Mouse (Mus musculus) kidney, embryonic 14.5 days (tissue): Measurements from ENCODE around the gene Itga5. TPM values are rescaled to one million over a fixed set of nuclear protein-coding genes. Genes with fewer than 3 reads are reported as not detected.
A peak's percentile ranks its signal among the peaks of the same experiment; 100 is the strongest.

Experiments used
- ATAC-seq: fragments of 200-750 bp; cut with Nextera tagmentation; 2 replicates; pipeline ENCODE4 v1.8.0; 2017; ENCODE audit warnings: moderate number of reproducible peaks, mild to moderate bottlenecking, moderate TSS enrichment, moderate library complexity; ENCODE audit not compliant: low FRiP score, low TSS enrichment
- H3K27ac ChIP-seq: fragments of 300-500 bp; sonication (generic); 2 replicates; pipeline ENCODE4 v1.5.1; 2014; ENCODE audit warnings: low read depth, mild to moderate bottlenecking, low read length, moderate library complexity, mixed read lengths
- H3K27me3 ChIP-seq: fragments of 300-500 bp; sonication (generic); 2 replicates; pipeline ENCODE4 v1.6.1; 2014; ENCODE audit warnings: mild to moderate bottlenecking, low read length; ENCODE audit not compliant: control insufficient read depth, insufficient read depth
- H3K36me3 ChIP-seq: fragments of 300-500 bp; sonication (generic); 2 replicates; pipeline ENCODE4 v1.6.1; 2014; ENCODE audit warnings: low read length, mixed read lengths; ENCODE audit not compliant: control insufficient read depth, insufficient read depth
- H3K4me1 ChIP-seq: fragments of 300-500 bp; sonication (generic); 2 replicates; pipeline ENCODE4 v1.6.1; 2014; ENCODE audit warnings: low read length, mixed read lengths; ENCODE audit not compliant: control insufficient read depth, insufficient read depth
- H3K4me2 ChIP-seq: fragments of 300-500 bp; sonication (generic); replicated peaks from 2 replicates; pipeline ENCODE4 v1.6.1; 2014; ENCODE audit warnings: low read depth, mild to moderate bottlenecking, low read length
- H3K4me3 ChIP-seq: fragments of 300-500 bp; sonication (generic); 2 replicates; pipeline ENCODE4 v1.5.1; 2014; ENCODE audit warnings: mild to moderate bottlenecking, low read length
- H3K9ac ChIP-seq: fragments of 300-500 bp; sonication (generic); 2 replicates; pipeline ENCODE4 v1.6.1; 2014; ENCODE audit warnings: low read depth, mild to moderate bottlenecking, low read length, moderate library complexity
- H3K9me3 ChIP-seq: fragments of 300-500 bp; sonication (generic); 2 replicates; pipeline ENCODE4 v1.6.1; 2016; ENCODE audit warnings: low read length; ENCODE audit not compliant: control insufficient read depth
- WGBS: fragments of 180-500 bp; shearing (Covaris S2); extraction: QIAGEN DNeasy Blood & Tissue Kit; methylation state at CpG from one replicate; pipeline ENCODE4 v1.1.7; 2014; 5-methylcytosine and 5-hydroxymethylcytosine counted together
- microRNA-seq: library from miRNA; unstranded; fragments of <30 nt; microRNA quantifications from one replicate; pipeline ENCODE4, GENCODE M21; 2016
- polyA plus RNA-seq: library from polyadenylated mRNA; unstranded; fragments of >200 nt; fragmentation: Nextera tagmentation; extraction: Ambion mirVana; gene quantifications from 2 replicates; pipeline ENCODE4 v1.2.1, GENCODE M21; 2014

The Itga5 gene
- polyA plus RNA-seq, 1 experiment from 2014 or later, result 37.4 TPM

DNA sequence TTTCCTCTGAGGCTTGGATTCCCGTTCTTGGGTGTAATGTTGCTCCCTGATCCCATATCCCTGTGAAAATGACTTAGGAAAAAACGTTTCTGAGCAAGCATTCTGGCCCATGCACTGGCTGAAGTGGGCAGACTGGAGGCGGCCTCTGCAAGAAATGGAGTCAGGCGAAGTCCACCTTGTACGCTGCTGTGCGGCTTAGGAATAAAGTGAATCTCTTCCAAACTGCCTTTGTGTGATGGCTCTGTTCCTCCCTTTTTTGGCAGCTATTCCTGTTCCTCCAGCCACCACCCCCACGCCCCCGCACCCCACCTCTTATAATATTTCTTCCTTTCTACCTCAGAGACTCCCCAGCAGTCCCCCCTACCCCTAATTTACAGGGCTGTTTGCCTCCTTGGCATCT, 66.9 kb downstream of the Itga5 start:
- ATAC-seq, result peak; percentile 2; the same call in 1 of the 2 replicates

DNA sequence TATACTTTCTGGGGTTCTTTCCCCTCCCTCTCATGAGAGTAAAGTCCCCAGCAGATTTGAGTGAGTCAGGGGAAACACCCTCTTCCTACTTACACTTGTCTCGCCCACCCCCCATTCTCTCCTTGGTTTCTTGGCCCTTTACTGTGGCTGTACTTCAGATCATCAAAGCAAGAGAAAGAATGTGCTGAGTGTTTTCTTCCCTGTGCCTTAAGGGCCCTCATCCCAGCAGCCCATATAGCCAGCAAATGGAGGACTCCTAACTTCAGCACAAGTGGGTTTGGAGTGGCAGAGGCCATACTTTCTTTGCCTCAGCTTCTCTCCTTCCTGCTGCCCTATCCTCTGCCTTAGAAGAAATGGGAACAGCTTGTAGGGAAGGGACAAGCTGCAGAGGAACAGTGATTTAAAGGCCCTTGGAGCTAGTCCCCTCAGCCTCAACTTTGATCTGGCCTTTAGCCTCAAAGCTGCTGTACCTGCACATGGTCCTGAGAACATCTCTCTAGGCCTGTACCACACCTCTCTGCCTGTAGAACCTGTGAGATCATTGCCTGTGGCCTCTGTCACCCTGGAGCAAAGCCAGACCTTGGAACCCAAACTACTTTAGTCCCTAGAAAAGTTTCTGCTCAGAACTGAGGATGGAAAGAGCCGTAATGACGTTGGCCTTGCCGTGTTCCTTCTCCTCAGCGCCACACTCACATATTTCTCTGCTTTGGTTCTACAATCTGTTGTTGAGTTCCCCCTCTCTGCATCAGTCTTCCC, 67.5 kb downstream of the Itga5 start:
- Histone ChIP-seq H3K9me3 (no peaks in the 10 kb centered on the region), H3K4me2 (no peak overlapping the region; the same call in 1 of the 2 replicates), H3K27me3 (no peaks in the 10 kb centered on the region), H3K9ac (no peak overlapping the region), H3K4me1 (peaks cover 79% of the 10 kb centered on the region), H3K27ac (peak overlapping the region; percentile 98), H3K4me3 (no peak overlapping the region), H3K36me3 (peaks cover 20% of the 10 kb centered on the region)
- 61% methylated on average over 5 of the region's 5 CpGs for WGBS
- ATAC-seq, result no peak

More for the DNA sequence above, 66.9 kb downstream of the Itga5 start:
- Histone ChIP-seq H3K36me3 (peaks cover 20% of the 10 kb centered on the region), H3K9ac (peak overlapping the region; percentile 23; the same call in 1 of the 2 replicates), H3K27me3 (no peaks in the 10 kb centered on the region), H3K9me3 (no peaks in the 10 kb centered on the region), H3K4me3 (no peak overlapping the region; the same call in 1 of the 2 replicates), H3K4me2 (peak overlapping the region; percentile 30), H3K4me1 (peaks cover 83% of the 10 kb centered on the region), H3K27ac (peak overlapping the region; percentile 98)
- 19% methylated on average over 8 of the region's 8 CpGs for WGBS

DNA sequence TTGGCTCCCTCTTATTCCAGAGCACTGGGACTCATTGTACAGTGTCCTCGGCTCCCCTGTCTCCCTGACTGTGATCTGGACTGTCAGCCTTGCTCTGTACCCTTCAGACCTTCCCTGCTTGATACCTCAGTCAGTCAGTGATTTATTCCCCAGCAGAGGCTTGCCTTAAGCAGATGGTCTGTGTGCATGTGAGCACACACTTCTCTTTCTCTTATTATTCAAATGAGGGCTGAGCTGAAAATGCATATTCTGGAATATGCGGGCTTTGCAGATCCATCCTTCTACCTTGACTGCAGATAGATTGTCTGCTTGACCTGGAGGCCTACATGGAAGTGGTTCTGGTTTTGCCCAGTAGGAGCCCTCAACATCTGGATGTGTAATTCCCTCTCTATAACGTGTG, 68.5 kb downstream of the Itga5 start:
- 66% methylated on average over 3 of the region's 3 CpGs for WGBS
- ATAC-seq, result no peak
- Histone ChIP-seq H3K4me1 (peaks cover 69% of the 10 kb centered on the region), H3K4me3 (no peak overlapping the region), H3K9me3 (no peaks in the 10 kb centered on the region), H3K4me2 (peak overlapping the region; percentile 23; the same call in 1 of the 2 replicates), H3K9ac (no peak overlapping the region; the same call in 1 of the 2 replicates), H3K27ac (peak overlapping the region; percentile 80; the same call in 1 of the 2 replicates), H3K36me3 (peaks cover 29% of the 10 kb centered on the region), H3K27me3 (no peaks in the 10 kb centered on the region)

DNA sequence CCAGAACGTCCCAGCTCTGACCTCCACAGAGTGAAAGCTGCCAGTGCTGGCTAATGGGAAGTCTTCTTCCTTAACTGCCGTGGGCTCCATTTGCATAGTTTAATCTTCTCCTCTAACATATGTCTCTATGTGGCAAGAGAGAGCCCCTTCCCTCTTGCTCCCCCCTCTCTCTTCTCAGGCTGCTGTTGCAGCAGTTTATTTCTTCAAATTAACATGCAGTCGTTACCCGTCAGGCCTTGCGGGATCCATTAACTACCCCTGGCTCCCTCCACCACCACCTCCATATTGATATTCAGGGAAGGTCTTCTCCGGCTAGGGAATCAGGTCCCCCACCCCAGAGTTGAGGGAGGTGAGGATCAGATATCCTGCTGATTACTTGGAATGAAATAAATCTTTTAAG, 69.2 kb downstream of the Itga5 start:
- H3K4me1 ChIP-seq, result peaks cover 61% of the 10 kb centered on the region
- peak overlapping the region; percentile 80; the same call in 1 of the 2 replicates for H3K27ac ChIP-seq
- WGBS, result 32% methylated on average over 6 of the region's 6 CpGs
- peaks cover 37% of the 10 kb centered on the region for H3K36me3 ChIP-seq
- H3K4me3 ChIP-seq, result no peak overlapping the region
- no peak for ATAC-seq
- no peaks in the 10 kb centered on the region for H3K9me3 ChIP-seq
- no peak overlapping the region for H3K4me2 ChIP-seq
- H3K27me3 ChIP-seq, result no peaks in the 10 kb centered on the region
- H3K9ac ChIP-seq, result no peak overlapping the region

DNA sequence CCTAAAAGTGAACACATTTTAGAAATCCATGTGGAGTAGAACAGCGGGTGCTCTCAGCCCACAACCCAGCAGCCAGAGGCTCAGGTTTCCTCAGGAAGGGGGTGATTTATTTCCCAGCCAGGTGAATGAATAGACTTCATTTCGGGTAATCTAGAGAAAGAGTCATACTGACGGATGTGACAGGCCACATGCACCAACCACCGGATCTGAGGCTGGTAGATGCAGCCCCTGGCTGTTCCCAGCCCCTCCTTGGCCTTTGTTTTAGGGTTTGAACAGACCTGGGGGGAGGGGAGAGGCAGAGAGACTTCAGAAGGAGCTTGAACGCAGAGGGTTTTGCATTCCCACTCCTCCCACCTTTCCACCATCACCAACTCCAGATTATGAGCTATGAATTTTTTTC, 70.7 kb downstream of the Itga5 start:
- Histone ChIP-seq H3K27me3 (no peaks in the 10 kb centered on the region), H3K4me2 (no peak overlapping the region), H3K9me3 (no peaks in the 10 kb centered on the region), H3K9ac (no peak overlapping the region), H3K4me1 (peaks cover 52% of the 10 kb centered on the region), H3K27ac (peak overlapping the region; percentile 80), H3K36me3 (peaks cover 49% of the 10 kb centered on the region), H3K4me3 (no peak overlapping the region)
- ATAC-seq, result no peak
- 8% methylated on average over 5 of the region's 5 CpGs for WGBS

DNA sequence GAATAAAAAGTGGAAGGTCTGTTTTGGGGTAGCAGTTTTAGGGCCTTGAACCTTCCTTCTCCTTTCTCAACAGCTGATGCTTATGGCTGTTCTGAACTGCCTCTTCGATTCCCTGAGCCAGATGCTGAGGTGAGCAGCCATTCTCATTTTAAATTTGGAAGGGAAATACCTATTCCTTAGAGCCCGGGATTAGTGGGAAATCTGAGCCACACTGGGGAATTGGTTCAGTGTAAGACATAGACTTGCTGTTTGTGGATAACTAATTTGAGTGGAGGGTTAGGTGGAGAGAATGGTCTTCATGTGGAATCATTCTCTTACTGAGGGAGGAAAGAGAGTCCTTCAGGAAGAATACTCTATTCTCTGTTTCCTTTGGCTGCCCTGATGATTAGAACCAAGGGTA, 71.9 kb downstream of the Itga5 start:
- H3K4me1 ChIP-seq, result peaks cover 48% of the 10 kb centered on the region
- H3K4me3 ChIP-seq, result no peak overlapping the region
- peaks cover 54% of the 10 kb centered on the region for H3K36me3 ChIP-seq
- H3K4me2 ChIP-seq, result no peak overlapping the region
- H3K9me3 ChIP-seq, result no peaks in the 10 kb centered on the region
- no peak for ATAC-seq
- no peak overlapping the region for H3K9ac ChIP-seq
- no peak overlapping the region for H3K27ac ChIP-seq
- 57% methylated on average over 2 of the region's 2 CpGs for WGBS
- no peaks in the 10 kb centered on the region for H3K27me3 ChIP-seq

Small RNAs within 50 kb of the gene (microRNA-seq; reads per million reads assigned to microRNA genes)
- gene Mir6963, result not detected

Other genes starting within 250 kb of the Itga5 start
- 11.5 and 19.5 TPM in 2 replicates for gene Smug1, start 199.7 kb downstream of the Itga5 start, polyA plus RNA-seq
- 146 and 161 TPM in 2 replicates for gene Cbx5, start 126.9 kb downstream of the Itga5 start, polyA plus RNA-seq
- gene Hnrnpa1, start 126.3 kb downstream of the Itga5 start, polyA plus RNA-seq, result 1,180 and 1,314 TPM in 2 replicates
- gene Nfe2, start 108.4 kb downstream of the Itga5 start, polyA plus RNA-seq, result 3.1 and 3.9 TPM in 2 replicates
- 290 and 322 TPM in 2 replicates for gene Copz1, start 94.0 kb downstream of the Itga5 start, polyA plus RNA-seq
- gene Gpr84, start 56.2 kb downstream of the Itga5 start, polyA plus RNA-seq, result 0.47 and 0.69 TPM in 2 replicates
- gene Zfp385a, start 26.7 kb downstream of the Itga5 start, polyA plus RNA-seq, result 12.3 and 18.2 TPM in 2 replicates
- not detected in 2 replicates for gene Gtsf1, start 63.7 kb upstream of the Itga5 start, polyA plus RNA-seq
- not detected in 2 replicates for gene Gtsf2, start 81.7 kb upstream of the Itga5 start, polyA plus RNA-seq
- 0.94 and 2.3 TPM in 2 replicates for gene Nckap1l, start 87.0 kb upstream of the Itga5 start, polyA plus RNA-seq
- gene Pde1b, start 136.3 kb upstream of the Itga5 start, polyA plus RNA-seq, result 3.1 and 4.9 TPM in 2 replicates
- 19.2 and 21.2 TPM in 2 replicates for gene Ppp1r1a, start 171.2 kb upstream of the Itga5 start, polyA plus RNA-seq
- not detected in 2 replicates for gene Glycam1, start 198.3 kb upstream of the Itga5 start, polyA plus RNA-seq